Mouse (Mus musculus): ENCODE data around the gene Col18a1. TPM values are rescaled to one million over a fixed set of nuclear protein-coding genes. Genes with fewer than 3 reads are reported as not detected.

Gene Col18a1
- polyA plus RNA-seq, 1 experiment from 2014 or later: 178 TPM

GRCm38 (mm10) chr10:77146901-77147463 lies 19.4 kb downstream of the Col18a1 start:
- Histone ChIP-seq H3K9me3 (replicated peaks; ENCODE audit: low read length) (no peaks in the 10 kb centered on the region), H3K27ac (peak overlapping the region; percentile 89), H3K4me2 (ENCODE audit: low read length) (no peak overlapping the region), H3K36me3 (ENCODE audit: insufficient read depth, low read length) (no peaks in the 10 kb centered on the region), H3K4me1 (replicated peaks; ENCODE audit: insufficient read depth, low read length) (peaks cover 58% of the 10 kb centered on the region), H3K9ac (ENCODE audit: low read depth, low read length) (no peak overlapping the region), H3K27me3 (ENCODE audit: insufficient read depth, low read length) (no peaks in the 10 kb centered on the region), H3K4me3 (replicated peaks; ENCODE audit: low read depth, low read length) (no peak overlapping the region)
- no peak for TF ChIP-seq CTCF (IDR thresholded peaks at IDR 0.05; ENCODE audit: low read depth)
- peak; percentile 75 for ATAC-seq (replicated peaks; ENCODE audit: low FRiP score, low read depth)
- 40% methylated on average over 4 of the region's 4 CpGs for WGBS
- peak; percentile 64 for DNase-seq (ENCODE audit: low spot score)

- Histone ChIP-seq H3K27me3 (ENCODE audit: insufficient read depth, low read length) (no peaks in the 10 kb centered on the region), H3K9me3 (replicated peaks; ENCODE audit: low read length) (no peaks in the 10 kb centered on the region), H3K36me3 (ENCODE audit: insufficient read depth, low read length) (no peaks in the 10 kb centered on the region), H3K4me1 (replicated peaks; ENCODE audit: insufficient read depth, low read length) (peaks cover 47% of the 10 kb centered on the region), H3K4me2 (ENCODE audit: low read length) (no peak overlapping the region), H3K9ac (ENCODE audit: low read depth, low read length) (no peak overlapping the region), H3K27ac (peak overlapping the region; percentile 89), H3K4me3 (replicated peaks; ENCODE audit: low read depth, low read length) (no peak overlapping the region)
- ATAC-seq (replicated peaks; ENCODE audit: low FRiP score, low read depth) (no peak), DNase-seq (ENCODE audit: low spot score) (no peak)
- 60% methylated on average over 1 of the region's 1 CpGs for WGBS
- TF ChIP-seq CTCF (IDR thresholded peaks at IDR 0.05; ENCODE audit: low read depth): no peak
Observed at GRCm38 (mm10) chr10:77145946-77146345, 20.4 kb downstream of the Col18a1 start.

GRCm38 (mm10) chr10:77144372-77144771 lies 22.0 kb downstream of the Col18a1 start:
- peaks cover 36% of the 10 kb centered on the region for H3K4me1 ChIP-seq (replicated peaks; ENCODE audit: insufficient read depth, low read length)
- 90% methylated on average over 2 of the region's 2 CpGs for WGBS
- no peak overlapping the region for H3K4me2 ChIP-seq (ENCODE audit: low read length)
- peak overlapping the region; percentile 89; the same call in 1 of the 2 replicates for H3K27ac ChIP-seq
- no peaks in the 10 kb centered on the region for H3K9me3 ChIP-seq (replicated peaks; ENCODE audit: low read length)
- DNase-seq (ENCODE audit: low spot score) (no peak), ATAC-seq (replicated peaks; ENCODE audit: low FRiP score, low read depth) (no peak)
- H3K27me3 ChIP-seq (ENCODE audit: insufficient read depth, low read length): no peaks in the 10 kb centered on the region
- no peak overlapping the region for H3K9ac ChIP-seq (ENCODE audit: low read depth, low read length)
- no peak overlapping the region for H3K4me3 ChIP-seq (replicated peaks; ENCODE audit: low read depth, low read length)
- peak; percentile 62 for TF ChIP-seq CTCF (IDR thresholded peaks at IDR 0.05; ENCODE audit: low read depth)
- no peaks in the 10 kb centered on the region for H3K36me3 ChIP-seq (ENCODE audit: insufficient read depth, low read length)

DNA sequence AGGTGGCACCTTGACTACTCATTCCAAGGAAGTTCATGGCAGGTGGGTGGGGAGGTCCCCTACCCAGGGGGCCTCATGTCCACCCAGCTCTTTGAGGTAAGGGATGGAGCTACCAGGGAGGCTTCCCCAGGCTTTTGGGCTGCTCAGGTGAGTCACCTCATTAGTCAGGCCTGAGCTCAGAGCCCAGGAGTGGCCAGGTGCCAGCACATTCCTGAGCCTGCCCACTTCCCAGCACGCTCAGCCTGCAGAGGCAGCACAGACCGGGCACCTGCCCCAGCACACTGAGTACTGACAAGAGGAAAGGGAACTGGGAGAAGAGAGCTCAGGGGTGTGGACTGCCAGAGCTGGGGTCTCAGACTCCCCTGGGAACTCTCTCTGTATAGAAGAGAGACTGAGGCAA lies 24.0 kb downstream of the Col18a1 start:
- Histone ChIP-seq H3K36me3 (ENCODE audit: insufficient read depth, low read length) (0 out of 2 replicates have a peak, but pooled peaks cover 2% of the 10 kb centered on the region), H3K4me2 (ENCODE audit: low read length) (no peak overlapping the region), H3K27ac (peak overlapping the region; percentile 79), H3K27me3 (ENCODE audit: insufficient read depth, low read length) (no peaks in the 10 kb centered on the region), H3K4me3 (replicated peaks; ENCODE audit: low read depth, low read length) (no peak overlapping the region), H3K4me1 (replicated peaks; ENCODE audit: insufficient read depth, low read length) (peaks cover 39% of the 10 kb centered on the region), H3K9me3 (replicated peaks; ENCODE audit: low read length) (no peaks in the 10 kb centered on the region), H3K9ac (ENCODE audit: low read depth, low read length) (no peak overlapping the region)
- ATAC-seq (replicated peaks; ENCODE audit: low FRiP score, low read depth): peak; percentile 53
- WGBS: 55% methylated on average over 2 of the region's 2 CpGs
- DNase-seq (ENCODE audit: low spot score): no peak
- peak; percentile 27; the same call in 1 of the 2 replicates for TF ChIP-seq CTCF (IDR thresholded peaks at IDR 0.05; ENCODE audit: low read depth)

DNA sequence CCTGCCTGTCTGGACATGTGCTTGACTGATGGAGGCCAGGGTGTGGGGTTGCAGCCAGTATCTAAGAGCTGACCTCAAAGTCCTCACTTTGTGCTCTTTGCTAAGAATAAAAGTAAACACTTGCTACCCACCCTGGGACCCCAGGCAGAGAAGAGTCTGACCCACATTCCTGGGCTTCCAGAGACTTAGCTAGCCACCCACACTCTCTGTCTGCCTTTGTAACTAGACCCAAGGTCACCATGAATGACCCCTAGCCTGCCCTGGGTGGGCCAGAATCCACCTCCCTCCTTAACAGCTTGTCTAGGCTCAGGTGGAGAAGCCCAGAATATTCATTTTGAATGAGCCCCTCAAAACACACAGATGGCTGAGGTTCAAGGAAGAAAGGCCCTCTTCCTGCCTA lies 28.0 kb downstream of the Col18a1 start:
- no peak overlapping the region for H3K9ac ChIP-seq (ENCODE audit: low read depth, low read length)
- H3K36me3 ChIP-seq (ENCODE audit: insufficient read depth, low read length): 0 out of 2 replicates have a peak, but pooled peaks cover 2% of the 10 kb centered on the region
- TF ChIP-seq CTCF (IDR thresholded peaks at IDR 0.05; ENCODE audit: low read depth): no peak
- H3K4me2 ChIP-seq (ENCODE audit: low read length): no peak overlapping the region
- no peak for DNase-seq (ENCODE audit: low spot score)
- H3K27me3 ChIP-seq (ENCODE audit: insufficient read depth, low read length): no peaks in the 10 kb centered on the region
- H3K4me3 ChIP-seq (replicated peaks; ENCODE audit: low read depth, low read length): no peak overlapping the region
- H3K9me3 ChIP-seq (replicated peaks; ENCODE audit: low read length): no peaks in the 10 kb centered on the region
- H3K27ac ChIP-seq: no peak overlapping the region
- H3K4me1 ChIP-seq (replicated peaks; ENCODE audit: insufficient read depth, low read length): peaks cover 31% of the 10 kb centered on the region
- ATAC-seq (replicated peaks; ENCODE audit: low FRiP score, low read depth): no peak

- 0 out of 2 replicates have a peak, but pooled peaks cover 2% of the 10 kb centered on the region for H3K36me3 ChIP-seq (ENCODE audit: insufficient read depth, low read length)
- ATAC-seq (replicated peaks; ENCODE audit: low FRiP score, low read depth): no peak
- H3K9ac ChIP-seq (ENCODE audit: low read depth, low read length): no peak overlapping the region
- H3K4me1 ChIP-seq (replicated peaks; ENCODE audit: insufficient read depth, low read length): peaks cover 37% of the 10 kb centered on the region
- no peak overlapping the region for H3K4me3 ChIP-seq (replicated peaks; ENCODE audit: low read depth, low read length)
- no peaks in the 10 kb centered on the region for H3K9me3 ChIP-seq (replicated peaks; ENCODE audit: low read length)
- H3K27me3 ChIP-seq (ENCODE audit: insufficient read depth, low read length): no peaks in the 10 kb centered on the region
- no peak overlapping the region for H3K4me2 ChIP-seq (ENCODE audit: low read length)
- no peak for TF ChIP-seq CTCF (IDR thresholded peaks at IDR 0.05; ENCODE audit: low read depth)
- H3K27ac ChIP-seq: no peak overlapping the region
- 89% methylated on average over 6 of the region's 6 CpGs for WGBS
- no peak for DNase-seq (ENCODE audit: low spot score)
Observed at GRCm38 (mm10) chr10:77136205-77136604, 30.1 kb downstream of the Col18a1 start.
